Mouse (Mus musculus): ENCODE data around the gene Alox5. TPM values are rescaled to one million over a fixed set of nuclear protein-coding genes. Genes with fewer than 3 reads are reported as not detected.

The Alox5 gene
- total RNA-seq, 2 experiments from 2014 or later = 1.4 to 1.7 TPM

DNA sequence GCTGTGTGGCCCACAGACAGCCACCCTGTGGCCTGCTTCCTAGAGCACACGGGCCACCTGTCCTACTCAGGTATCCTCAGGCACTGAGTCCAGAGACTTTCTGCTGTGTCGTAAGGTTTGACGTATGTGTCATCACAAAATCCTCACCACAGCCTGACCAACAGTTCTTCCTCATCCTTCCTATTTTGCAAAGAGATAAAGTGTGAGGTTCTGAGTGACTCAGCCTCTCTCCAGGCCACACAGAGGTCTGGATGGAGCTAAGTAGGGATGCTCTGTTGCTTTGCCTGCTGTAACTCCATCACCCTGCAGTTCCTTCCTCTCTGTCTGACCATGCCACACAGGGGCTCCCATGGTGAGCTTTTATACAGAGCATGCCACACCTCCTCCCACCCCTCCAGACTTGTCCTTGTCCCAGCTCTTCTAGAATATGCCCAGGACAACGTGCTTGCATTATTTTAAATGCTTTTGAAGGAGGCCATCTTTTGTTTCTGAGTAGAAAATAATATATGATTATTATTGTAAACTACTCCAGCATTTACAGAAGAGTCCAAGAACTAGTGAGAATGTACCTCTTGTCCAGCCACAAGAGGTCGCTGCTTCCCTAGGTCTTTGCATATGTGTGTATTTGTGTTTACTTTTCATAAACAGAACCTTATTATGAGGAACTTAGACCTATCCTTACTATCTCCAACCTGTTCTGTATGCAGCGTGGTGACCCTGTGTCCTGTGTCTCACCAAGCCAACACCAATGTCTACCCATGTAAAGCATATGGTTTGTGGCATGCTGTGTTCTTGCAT is 43.3 kb downstream of the Alox5 start:
- DNase-seq = no peak

DNA sequence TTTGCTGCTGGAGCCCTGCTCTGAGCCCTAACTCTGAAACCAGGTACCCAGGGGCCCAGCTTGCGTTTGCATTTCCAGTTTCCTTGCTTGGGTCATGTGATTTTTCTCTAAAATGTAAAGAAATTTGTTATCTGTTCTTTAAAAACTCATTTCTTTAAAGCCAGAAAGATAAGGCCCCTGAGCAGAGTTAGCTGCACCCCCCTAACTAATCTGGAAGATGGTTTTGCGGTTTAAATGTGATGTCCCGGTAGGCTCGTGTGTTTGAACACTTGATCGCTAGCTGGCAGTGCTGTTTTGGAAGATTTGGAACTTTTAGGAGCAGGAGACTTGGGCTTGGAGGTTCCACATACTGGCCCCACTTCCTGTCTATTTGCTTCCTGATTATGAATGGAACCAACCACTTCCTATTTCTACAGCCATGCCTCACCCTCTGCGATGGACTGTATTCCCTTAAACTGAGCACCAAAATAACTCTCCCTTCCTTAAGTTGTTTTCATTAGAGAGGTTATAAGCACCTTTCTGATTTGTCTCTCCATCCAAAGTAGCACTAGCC is 44.9 kb downstream of the Alox5 start:
- DNase-seq = no peak

DNA sequence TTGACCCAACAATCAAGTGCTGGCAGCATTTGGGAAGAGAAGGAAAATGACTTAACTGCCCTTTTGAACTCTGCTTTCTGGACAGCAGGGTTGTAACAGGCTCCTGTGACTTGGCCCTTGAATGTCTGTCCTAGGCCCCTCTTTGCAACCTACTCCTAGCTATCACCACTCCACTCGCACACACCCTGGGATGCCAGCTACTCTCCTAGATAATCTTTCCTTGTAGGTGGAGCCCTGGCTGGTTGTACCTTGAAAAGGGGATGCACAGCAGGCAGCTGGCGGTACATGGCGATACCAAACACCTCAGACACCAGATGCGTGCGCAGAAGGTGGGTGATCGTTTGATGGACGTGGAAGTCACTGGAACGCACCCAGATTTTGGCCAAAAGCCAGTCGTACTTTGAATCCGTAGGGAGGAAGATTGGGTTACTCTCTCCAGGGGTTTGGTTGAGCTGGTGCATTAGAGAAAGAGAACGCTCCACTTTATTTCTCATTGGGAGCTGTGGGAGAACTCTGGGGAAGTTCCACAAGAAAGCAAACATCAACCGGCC is 45.8 kb downstream of the Alox5 start:
- DNase-seq = no peak

DNA sequence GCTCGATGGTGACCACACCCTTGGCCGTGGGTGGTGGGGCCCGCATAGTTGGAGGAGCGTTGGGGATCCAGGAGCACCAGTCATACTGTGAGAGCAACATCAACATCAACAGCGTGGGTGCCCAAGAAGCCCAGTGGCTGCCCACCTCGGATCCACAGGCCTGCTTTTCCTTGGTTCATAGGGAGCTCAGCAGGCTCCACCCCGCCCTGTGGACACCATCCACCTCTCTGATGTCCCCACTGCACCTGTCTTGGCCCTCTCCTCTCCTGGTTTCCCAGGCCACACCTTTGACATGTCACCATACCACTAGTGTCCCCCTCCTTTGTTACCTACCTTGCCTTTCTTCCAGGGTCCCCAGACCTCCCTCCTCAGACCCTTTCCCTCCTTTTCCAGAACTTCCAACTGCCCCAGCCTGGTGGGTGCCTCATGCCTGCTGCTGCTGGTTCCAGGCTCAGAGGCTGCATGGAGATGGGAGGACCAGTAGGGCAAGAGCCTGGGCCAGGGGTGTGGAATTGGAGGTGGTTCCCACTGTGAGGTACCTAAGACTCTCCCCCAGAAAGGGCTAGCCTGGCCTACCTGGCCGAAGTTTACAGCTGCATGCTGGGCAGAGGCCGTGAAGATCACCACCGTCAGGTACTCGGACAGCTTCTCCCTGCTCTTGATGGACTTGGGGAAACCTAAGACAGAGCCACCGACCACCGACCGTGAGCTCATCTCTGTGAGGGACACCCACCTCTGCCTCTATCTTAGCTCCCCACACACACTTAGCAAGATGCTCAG is 48.2 kb downstream of the Alox5 start:
- DNase-seq = no peak

DNA sequence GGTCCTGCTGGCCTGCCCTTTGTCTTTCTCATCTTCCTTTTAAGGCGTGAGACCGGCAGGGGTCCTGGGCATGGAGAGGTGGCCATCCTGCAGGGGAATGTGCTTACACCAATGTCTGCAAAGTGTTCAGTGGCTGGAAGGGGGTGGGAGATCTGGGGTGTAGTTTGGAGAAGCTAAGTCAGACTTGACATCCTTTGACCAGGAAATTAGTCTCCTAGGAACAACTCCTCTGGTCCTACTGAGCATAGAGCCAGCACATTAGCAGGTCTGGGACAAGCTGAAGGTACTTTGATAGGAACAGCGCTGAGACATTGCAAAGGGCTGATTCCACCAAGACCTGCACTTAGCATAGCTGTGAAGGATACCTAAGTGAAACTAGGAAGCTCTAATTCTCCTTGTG is 49.3 kb downstream of the Alox5 start:
- no peak for DNase-seq

DNA sequence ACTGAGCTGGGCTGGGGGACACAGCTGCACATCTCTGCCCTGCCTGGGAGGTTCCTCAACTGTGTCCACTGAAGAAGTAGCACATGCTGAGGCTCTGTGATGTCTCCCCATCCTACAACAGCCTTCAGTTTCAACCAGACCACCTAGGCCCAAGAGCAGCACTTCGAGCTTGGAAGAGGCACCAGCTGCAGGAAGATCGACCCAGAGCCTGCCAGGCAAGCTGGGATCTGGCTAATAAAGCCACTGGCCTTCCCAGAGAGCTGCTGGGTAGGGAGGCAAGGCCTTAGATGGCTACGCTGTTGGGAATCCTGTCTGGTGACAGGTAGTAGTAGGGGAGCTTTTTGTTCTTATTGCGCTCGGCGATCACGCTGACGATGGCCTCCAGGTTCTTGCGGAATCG is 50.5 kb downstream of the Alox5 start:
- DNase-seq = no peak

DNA sequence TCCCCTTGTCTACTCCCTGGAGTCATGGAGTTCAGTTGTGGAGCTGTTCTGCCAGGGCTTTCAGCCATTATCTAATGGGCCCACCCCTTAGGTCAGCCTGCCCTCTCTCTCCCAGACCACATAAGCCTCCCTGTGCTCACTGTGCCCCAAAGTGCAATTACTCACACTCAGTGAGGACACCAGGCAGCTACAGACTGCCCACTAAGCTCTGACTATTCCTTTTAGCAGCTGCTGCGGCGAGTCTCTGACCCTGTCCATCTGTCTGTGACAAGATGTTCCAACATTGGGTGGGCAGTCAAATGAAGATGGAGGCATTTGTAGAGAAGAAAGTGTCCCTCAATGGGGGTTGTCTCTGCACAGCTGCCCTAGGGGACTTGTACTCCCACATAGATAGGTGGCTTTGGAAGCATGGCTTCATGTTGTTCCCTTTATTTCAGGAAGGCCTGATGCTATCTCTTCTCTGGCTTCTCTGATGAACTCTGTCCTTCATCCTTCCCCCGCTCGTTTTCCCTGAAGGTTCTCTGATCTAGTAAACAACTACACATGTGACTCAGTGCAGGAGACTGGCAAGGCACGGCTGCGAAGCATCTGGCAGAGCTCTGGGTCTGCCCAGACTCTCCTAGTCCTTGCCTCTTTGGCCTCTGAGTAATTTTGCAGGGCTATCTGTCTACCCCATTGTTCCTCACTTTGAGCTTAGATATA is 52.9 kb downstream of the Alox5 start:
- DNase-seq = no peak

DNA sequence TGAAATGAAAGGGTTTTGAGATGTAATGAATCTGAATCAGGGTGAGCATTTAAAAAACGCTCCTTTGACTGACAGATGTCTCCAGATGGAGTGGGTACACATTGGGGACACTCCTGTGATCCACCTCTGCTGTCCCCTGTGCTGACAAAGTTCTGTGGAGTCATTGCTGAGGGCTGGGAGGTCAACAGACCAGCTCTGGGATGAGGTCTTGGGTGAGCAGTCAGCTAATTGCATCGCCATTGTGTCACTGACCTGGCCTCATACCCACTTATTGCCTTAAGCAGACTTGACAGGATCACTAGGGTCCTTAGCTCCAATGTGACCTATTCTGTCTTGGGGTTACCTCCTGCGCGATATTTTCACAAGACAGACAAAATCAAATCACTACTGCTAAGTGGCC is 53.8 kb downstream of the Alox5 start:
- DNase-seq = no peak

DNA sequence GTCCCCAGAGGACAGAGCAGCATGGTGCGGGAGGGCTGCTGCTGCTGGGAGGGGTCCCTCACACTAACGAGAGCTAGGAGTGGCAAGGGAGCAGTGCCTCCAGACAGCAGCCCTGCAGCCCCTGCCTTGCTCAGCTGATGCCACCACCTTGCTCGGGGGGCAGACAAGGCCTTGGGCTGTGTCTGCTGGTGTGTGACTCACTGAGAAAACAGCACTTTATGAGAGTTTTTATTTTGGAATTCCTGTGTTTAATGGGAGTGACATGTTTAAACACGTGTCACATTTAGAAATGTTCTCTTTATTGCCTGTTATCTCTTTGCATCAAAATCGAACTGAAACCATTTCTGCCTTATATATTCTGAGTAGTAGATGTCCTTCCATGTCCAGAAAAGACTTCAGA is 54.3 kb downstream of the Alox5 start:
- DNase-seq = no peak

DNA sequence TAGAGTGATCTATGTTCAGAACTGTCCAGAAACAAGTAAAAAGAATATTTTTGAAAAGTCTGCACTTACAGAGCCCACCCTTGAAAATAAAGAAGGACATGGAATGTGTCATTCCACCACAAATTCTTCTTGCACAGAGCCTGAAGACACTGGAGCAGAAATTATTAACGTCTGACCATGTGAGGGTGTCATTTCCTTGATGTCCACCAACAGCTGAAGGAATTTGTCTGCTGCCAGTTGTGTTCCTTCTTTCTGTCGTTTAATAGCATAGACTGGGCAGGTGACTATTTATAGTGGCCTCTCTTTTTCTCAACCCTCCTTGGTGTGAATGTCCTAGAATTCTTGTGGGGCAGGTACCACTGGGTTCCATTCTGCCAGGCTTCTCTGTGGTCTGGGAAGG is 54.8 kb downstream of the Alox5 start:
- DNase-seq = no peak

DNA sequence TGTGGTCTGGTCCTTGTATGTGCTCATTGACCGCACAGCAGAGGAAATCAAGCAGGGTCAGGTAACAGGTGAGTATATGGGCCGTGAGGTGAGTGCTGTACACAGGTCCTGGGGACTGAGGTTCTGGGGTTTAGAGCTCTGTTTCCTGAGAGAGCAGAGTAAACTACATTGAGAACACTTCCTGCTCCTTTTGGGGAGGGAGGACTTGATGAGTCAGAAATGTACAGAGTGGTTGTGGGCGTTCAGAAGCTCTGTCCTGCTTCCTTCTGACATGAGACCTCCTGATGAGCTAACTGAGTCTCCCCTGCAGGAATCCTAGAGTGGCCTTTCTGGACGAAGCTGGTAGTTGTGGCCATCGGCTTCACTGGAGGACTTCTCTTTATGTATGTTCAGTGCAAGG is 55.3 kb downstream of the Alox5 start:
- DNase-seq = no peak

DNA sequence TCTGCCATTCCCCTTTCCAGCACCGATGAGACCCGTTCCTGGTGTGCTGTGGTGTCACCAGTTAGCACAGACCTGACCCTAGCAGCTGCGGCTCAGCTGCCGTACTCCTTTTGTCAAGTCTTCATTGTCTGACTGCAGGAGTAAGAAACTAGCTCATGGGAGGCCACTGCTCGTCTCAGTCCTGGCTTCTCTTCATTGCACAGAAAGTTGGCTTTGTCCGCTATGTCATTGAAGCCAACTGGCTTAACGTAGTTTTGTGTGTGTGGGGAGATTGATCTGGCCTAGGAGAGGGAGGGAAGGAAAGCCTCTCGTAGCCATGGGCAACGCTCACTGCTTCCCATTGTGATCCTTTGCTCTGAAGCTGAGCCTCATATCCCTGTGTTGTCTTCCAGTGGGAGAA is 55.7 kb downstream of the Alox5 start:
- no peak for DNase-seq

DNA sequence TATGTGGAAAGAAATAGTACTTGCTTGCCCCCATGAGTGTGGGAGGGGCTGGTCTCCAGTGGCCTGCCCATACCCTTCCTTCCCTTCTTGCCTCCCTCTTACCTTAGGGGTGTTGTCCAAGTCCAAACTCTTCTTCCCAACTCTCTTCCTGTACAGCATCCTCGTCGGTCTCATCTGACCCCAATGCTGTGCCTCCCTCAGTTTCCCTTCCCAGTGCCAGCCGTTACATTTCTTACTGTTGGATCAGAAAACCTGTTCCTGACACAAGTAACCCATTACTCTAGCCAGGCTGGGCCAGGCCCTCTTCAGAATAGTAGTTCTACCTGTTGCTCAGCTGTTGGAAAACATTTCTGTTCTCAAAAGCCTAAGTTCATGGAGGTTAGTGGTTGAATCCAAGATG is 58.6 kb downstream of the Alox5 start:
- DNase-seq = no peak

DNA sequence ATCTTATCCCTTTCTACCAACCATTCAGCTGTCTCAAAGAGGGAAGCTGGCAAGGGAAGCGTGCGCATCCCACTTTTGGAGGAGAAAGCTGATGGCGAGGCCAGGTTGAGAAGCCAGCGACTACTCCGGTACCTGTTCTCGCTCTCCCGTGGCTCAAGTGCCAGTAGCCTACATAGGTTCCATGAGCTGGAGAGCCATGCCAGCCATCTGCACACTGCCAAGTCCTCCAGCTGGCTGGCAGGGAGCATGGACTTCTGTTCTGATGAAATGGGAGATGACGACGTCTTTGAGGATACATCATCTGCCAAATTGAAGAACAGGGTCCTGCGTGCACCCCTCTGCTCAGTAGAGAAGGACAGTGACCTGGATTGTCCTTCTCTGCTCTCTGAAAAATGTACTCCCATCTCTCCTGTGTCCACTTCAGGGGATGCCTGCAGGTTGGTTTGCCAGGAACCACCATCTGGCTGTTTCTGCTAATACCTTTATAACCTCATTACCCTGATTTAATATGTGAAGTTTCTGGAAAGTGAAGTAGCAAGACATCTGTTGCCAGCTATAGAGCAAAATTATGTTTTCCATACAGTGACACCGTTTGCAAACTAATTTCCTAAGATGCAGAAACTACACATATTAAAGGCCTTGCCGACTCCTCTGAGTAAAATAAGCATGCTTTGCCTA is 59.1 kb downstream of the Alox5 start:
- DNase-seq = no peak

DNA sequence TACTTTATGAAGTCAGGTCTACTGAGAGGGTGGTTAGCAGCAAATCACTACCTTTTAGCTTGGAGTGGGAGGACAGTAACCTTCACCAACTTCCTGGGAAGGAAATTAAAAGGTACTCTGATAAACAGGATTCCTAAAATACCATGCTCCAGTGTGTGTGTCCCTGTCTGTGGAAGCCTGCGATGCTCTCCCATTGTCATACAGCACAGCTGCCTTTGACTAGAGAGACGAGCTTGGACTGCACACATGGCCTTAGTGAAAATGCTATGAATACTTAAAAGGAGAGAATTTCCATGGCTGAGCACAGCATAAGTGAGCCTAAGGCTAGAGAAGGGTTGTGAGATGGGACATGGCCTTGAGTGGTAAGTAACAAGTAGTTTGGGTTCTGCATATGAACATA is 62.8 kb downstream of the Alox5 start:
- DNase-seq = no peak

DNA sequence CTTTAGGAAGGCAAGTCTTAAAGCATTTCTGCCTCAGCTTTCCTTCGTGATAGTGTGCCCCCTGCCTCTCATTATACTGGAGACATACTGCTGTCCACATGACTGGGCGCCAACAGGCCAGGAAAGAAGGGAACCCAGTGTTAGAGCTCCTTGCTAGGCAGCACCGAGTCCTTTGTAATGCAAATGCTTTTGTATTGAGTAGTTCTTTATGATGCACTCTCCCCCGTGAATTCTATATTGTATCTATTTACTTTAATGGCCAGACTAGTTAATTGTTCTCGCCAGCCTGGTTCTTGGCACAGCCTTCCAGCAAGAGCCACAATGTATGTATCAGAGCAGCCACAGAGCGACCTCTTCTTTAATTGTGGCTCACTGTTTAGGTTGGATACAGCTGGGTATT is 63.4 kb downstream of the Alox5 start:
- no peak for DNase-seq

DNA sequence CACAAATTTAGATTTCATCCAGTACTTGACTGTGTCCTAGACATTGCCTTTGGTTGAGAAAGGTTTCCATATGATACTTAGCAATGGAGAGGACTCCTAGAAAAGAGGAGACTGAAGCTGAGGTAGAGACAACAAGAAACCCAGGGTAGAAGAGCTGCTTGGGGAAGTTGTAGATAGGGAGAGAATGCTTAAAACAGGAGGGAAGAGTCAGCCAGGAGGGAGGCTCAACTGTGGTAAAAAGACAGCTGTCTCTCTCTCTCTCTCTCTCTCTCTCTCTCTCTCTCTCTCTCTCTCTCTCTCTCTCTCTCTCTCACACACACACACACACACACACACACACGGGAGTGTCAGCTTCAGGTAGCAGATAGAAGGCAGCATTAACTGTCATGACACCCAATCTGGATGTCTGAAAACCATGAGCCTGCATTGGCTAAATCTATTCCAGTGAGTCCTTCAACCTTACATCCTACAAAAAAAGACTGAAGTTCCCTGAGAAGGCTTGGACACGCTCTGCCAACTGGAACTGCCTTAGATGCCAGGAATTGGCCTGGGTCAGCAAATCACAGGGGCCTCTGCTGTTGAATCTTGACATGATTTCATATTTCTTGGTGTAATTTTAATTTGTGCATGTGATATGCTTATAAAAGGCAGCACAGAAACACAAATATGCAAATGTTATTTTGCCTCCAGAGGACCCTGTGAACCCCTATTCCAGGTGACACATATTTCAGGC is 65.9 kb downstream of the Alox5 start:
- no peak for DNase-seq

DNA sequence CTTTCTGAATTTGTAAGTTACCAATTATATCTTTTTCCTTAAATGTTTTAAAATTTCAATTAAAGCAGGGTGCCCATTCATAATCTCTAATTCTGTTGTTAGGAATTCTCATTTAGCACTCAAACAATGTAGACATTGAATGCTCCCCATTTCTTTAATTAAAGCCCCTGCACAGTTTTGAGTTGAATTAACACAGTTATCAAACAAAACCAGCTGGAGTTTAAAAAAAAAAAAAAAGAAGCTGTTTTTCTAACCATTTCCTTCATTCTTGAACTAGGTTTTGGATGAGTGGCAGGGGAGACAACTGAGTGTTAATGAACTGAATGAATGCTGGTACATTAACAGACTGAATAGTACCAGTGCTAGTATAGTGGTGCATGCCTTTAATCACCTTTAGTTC is 71.5 kb downstream of the Alox5 start:
- no peak for DNase-seq

DNA sequence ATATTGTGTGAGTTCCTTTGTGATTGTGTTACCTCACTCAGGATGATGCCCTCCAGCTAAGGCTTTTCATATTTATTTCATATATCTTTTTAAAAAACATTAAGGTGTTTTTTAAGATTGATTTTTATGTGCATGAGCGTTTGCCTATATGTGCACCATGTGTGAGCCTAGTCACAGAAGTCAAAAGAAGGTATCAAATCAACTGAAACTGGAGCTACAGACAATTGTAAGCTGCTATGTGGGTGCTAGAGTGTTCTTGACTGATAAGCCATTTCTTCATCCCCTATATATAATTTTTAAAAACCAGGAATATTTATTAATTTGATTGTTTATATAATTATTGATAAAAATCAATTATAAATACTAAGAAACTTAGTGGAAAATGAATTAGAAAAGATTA is 72.9 kb downstream of the Alox5 start:
- no peak for DNase-seq

DNA sequence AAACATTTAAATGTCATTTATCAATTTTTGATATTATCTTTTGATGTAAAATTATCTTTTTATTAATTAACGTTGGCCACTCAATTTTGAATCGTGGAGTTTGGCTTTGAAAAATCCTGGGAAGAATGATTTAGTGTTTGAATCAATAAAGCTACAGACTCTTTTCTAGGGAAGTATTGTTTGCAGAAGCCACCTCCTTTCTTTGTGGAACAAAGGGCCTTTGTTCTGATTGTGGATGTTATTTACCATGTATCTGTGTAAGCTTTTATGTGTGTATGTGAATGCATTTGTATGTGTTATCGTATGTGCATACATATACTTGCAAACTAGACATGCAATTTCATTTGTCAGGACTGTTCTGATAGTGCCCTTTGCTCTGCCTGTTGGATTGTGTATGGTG is 74.5 kb downstream of the Alox5 start:
- DNase-seq = no peak

DNA sequence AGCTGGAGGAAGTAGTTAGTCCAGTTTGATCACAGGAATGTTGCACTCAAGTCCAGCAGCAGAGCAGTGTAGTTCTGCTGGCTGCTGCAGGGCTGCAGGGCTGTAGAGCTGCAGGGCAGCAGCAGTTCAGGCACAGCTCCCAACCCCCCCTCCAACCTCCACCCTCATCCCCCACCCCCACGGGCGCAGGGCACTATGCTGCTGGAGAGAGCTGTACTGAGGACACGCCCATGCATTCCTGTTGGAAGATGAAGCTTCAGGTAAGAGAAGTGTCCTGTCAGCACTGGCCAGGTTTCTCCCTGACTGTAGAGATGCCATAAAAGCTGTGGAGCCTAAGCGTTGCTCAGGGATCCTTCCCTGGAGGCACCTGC is 74.9 kb downstream of the Alox5 start:
- DNase-seq = no peak
